Mouse (Mus musculus) heart, adult 2 months (tissue): Measurements from ENCODE around the gene Dcbld2. TPM values are rescaled to one million over a fixed set of nuclear protein-coding genes. Genes with fewer than 3 reads are reported as not detected.

ENCODE experiments used
- DNase-seq, 2 experiments: peaks; one replicate each; pipeline ENCODE4 v3.0.0; 2021
- H3K27ac ChIP-seq: fragments of 200-600 bp; 2 replicates; pipeline ENCODE4 v1.8.1; 2022
- H3K27me3 ChIP-seq: fragments of 200-500 bp; 2 replicates; pipeline ENCODE4 v1.6.1; 2012; ENCODE audit warnings: mild to moderate bottlenecking, low read length, inconsistent platforms, mixed read lengths; ENCODE audit not compliant: control insufficient read depth, insufficient read depth
- H3K36me3 ChIP-seq: fragments of 200-500 bp; 2 replicates; pipeline ENCODE4 v1.6.1; 2012; ENCODE audit warnings: low read length, inconsistent platforms; ENCODE audit not compliant: control insufficient read depth, insufficient read depth
- H3K4me1 ChIP-seq: fragments of 200-500 bp; 2 replicates; pipeline ENCODE4 v1.6.1; 2011; ENCODE audit warnings: low read length; ENCODE audit not compliant: control insufficient read depth, insufficient read depth
- H3K4me3 ChIP-seq: fragments of 200-600 bp; 2 replicates; pipeline ENCODE4 v1.8.1; 2022
- H3K79me2 ChIP-seq: fragments of 200-500 bp; replicated peaks from 2 replicates; pipeline ENCODE4 v1.6.1; 2012; ENCODE audit warnings: mild to moderate bottlenecking, inconsistent platforms, low read length, moderate library complexity, mixed read lengths; ENCODE audit not compliant: control insufficient read depth, insufficient read depth
- H3K9ac ChIP-seq: fragments of 200-500 bp; 2 replicates; pipeline ENCODE4 v1.6.1; 2012; ENCODE audit warnings: low read depth, mild to moderate bottlenecking, control low read depth, inconsistent platforms, low read length, mixed read lengths
- CTCF ChIP-seq: fragments of 200-600 bp; IDR thresholded peaks from 2 replicates; pipeline ENCODE4 v1.8.1; 2022; ENCODE audit warnings: antibody characterized with exemption, mild to moderate bottlenecking, moderate library complexity
- EP300 ChIP-seq: fragments of 200-500 bp; IDR thresholded peaks from 2 replicates; pipeline ENCODE4 v1.6.1; 2011; ENCODE audit warnings: low read depth, low read length, control low read depth; ENCODE audit not compliant: insufficient read depth
- POLR2A ChIP-seq: fragments of 200-500 bp; IDR thresholded peaks from 2 replicates; pipeline ENCODE4 v1.6.1; 2011; ENCODE audit warnings: mild to moderate bottlenecking, low read depth, low read length, control low read depth; ENCODE audit not compliant: insufficient read depth
- WGBS: fragments of 180-500 bp; shearing (Covaris S2); methylation state at CpG from one replicate; pipeline ENCODE4 v1.1.7; 2018; 5-methylcytosine and 5-hydroxymethylcytosine counted together
- intact Hi-C: fragments of 180-260 bp; cut with DNase I; formaldehyde crosslinking; loops from one replicate; pipeline ENCODE4 v1.15.1; 2025
- polyA plus RNA-seq: library from polyadenylated mRNA; depleted of rRNA; stranded (reverse); fragments of >200 nt; gene quantifications from 2 replicates; pipeline ENCODE4 v1.2.3, GENCODE M21; 2012
- total RNA-seq, 2 experiments: library from RNA; stranded (reverse); gene quantifications; 2 replicates each; pipeline ENCODE4 v1.2.3; 2021

Gene Dcbld2
- total and polyA plus RNA-seq, 3 experiments: 9.0 to 16.8 (median 14.0) TPM

DNA sequence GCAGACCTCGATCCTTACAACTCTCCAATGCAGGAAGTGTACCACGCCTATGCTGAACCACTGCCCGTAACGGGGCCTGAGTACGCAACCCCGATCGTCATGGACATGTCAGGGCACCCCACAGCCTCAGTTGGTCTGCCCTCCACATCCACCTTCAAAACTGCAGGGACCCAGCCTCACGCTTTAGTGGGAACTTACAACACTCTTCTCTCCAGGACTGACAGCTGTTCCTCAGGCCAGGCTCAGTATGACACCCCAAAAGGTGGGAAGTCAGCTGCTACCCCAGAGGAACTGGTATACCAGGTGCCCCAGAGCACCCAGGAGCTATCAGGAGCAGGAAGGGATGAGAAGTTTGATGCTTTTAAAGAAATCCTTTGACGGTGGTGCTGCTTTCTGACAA, 57.2 kb downstream of the Dcbld2 start:
- H3K4me1 ChIP-seq: no peaks in the 10 kb centered on the region; the same call in 1 of the 2 replicates
- no peak overlapping the region for H3K4me3 ChIP-seq
- no peaks in the 10 kb centered on the region for H3K79me2 ChIP-seq
- H3K36me3 ChIP-seq: no peaks in the 10 kb centered on the region; the same call in 1 of the 2 replicates
- intact Hi-C loops: no loop called here
- WGBS: 68% methylated on average over 9 of the region's 9 CpGs
- no peak overlapping the region for H3K27ac ChIP-seq
- H3K9ac ChIP-seq: no peak overlapping the region
- DNase-seq: no peak
- H3K27me3 ChIP-seq: no peaks in the 10 kb centered on the region
- TF ChIP-seq EP300 (no peak), POLR2A (no peak), CTCF (no peak)

DNA sequence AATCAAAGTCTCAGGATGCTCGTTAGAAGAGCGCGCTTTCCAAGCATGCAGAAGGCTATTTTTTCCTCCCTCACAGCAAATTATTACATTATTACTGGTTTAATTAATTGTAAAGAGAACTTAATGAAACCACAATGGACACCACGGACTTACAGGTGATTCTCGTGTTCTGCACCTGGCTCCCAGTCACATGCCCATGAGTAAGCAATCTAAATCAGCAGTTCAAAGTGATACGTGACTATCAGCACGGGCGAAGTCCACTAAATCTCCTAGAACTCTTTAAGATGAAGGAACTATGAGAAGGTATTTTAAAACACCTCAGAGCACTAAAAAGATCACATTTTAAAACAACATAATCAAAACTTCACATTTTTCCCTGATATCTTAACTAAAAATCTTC, 61.8 kb downstream of the Dcbld2 start:
- no peak overlapping the region for H3K4me3 ChIP-seq
- no peaks in the 10 kb centered on the region for H3K27me3 ChIP-seq
- no peak for DNase-seq
- H3K27ac ChIP-seq: no peak overlapping the region
- H3K4me1 ChIP-seq: peaks cover 1% of the 10 kb centered on the region; the same call in 1 of the 2 replicates
- intact Hi-C loops: no loop called here
- TF ChIP-seq POLR2A: no peak
- TF ChIP-seq EP300: no peak
- TF ChIP-seq CTCF: no peak
- no peak overlapping the region for H3K9ac ChIP-seq
- no peaks in the 10 kb centered on the region for H3K79me2 ChIP-seq
- peaks cover 23% of the 10 kb centered on the region for H3K36me3 ChIP-seq
- WGBS: 90% methylated on average over 8 of the region's 8 CpGs

DNA sequence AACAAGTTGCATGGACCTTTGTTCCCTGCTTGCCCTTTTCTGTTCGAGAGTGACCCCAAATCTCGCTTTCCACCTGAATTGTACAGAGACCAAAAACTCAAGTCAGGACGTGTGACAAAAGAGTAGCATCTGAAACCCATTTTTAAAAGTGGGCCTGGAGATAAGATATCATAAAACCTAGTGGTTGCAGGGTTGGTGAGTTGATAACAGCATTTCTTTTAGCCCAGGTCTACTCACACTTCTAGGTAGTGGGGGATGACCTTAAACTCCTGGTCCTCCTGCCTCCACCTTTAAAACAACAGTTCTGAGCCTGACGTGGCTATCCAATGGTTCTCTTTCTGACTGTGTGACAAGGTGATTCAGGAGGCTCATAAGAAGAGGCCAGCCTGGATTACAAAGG, 62.6 kb downstream of the Dcbld2 start:
- DNase-seq: no peak
- Histone ChIP-seq H3K4me3 (no peak overlapping the region), H3K27me3 (no peaks in the 10 kb centered on the region), H3K36me3 (peaks cover 29% of the 10 kb centered on the region), H3K79me2 (no peaks in the 10 kb centered on the region), H3K9ac (no peak overlapping the region), H3K4me1 (peaks cover 2% of the 10 kb centered on the region; the same call in 1 of the 2 replicates), H3K27ac (no peak overlapping the region; the same call in 1 of the 2 replicates)
- intact Hi-C loops: no loop called here
- TF ChIP-seq CTCF (no peak), EP300 (no peak), POLR2A (no peak)
- 82% methylated on average over 4 of the region's 4 CpGs for WGBS

DNA sequence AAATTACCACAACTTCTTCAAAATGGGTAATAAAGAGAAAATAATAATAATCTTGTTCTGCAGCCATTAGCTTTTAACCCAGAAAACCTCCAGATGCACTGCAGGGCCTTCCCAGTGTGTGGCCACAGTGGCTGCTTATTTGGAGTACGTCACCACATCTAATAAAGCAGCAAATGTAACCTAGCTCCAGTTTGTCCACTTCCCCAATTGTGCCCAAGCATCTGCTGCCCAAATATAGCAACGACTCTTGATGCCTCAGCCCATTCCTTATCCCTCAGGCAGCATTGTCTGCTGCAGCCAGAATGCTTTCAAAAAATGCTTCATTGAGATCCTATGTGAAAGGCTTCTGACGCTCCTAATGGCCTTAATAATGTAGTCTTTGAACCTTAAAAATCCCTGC, 66.6 kb downstream of the Dcbld2 start:
- 70% methylated on average over 3 of the region's 3 CpGs for WGBS
- H3K27me3 ChIP-seq: no peaks in the 10 kb centered on the region
- no peaks in the 10 kb centered on the region for H3K79me2 ChIP-seq
- TF ChIP-seq EP300: no peak
- no peak for TF ChIP-seq CTCF
- TF ChIP-seq POLR2A: no peak
- H3K36me3 ChIP-seq: peaks cover 41% of the 10 kb centered on the region
- no peak for DNase-seq
- peaks cover 9% of the 10 kb centered on the region for H3K4me1 ChIP-seq
- H3K27ac ChIP-seq: no peak overlapping the region
- no peak overlapping the region for H3K9ac ChIP-seq
- intact Hi-C loops: no loop called here
- H3K4me3 ChIP-seq: no peak overlapping the region

DNA sequence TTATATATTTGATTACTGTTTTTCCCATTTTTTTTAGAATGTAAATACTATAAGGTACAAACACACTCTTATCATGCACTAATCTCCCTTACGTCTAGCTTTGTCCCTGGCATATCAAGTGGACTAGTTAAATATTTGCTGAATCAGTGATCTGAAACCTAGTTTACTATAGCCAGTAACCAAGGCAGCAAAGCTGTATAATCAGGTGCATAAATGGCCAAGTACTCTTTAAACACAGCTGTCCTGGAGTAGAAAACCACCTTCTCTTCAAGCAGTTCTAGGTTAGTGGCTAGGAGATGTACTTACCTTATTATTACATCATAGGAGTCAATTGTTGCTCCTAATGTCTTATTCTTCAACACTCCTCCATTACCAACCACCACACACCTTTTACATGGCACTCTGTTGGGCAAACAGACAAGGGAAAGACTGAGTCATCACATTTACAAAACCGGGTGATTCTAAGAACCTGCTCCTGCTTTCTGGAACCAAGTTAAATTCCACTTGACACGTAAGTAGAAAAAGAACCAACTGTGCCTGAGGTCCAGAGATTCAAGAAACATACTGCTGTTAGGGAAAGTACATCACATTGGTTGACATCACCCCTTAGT, 67.4 kb downstream of the Dcbld2 start:
- Histone ChIP-seq H3K27ac (peak overlapping the region; percentile 70), H3K27me3 (no peaks in the 10 kb centered on the region), H3K4me1 (peaks cover 9% of the 10 kb centered on the region), H3K36me3 (peaks cover 48% of the 10 kb centered on the region), H3K79me2 (no peaks in the 10 kb centered on the region), H3K9ac (no peak overlapping the region), H3K4me3 (no peak overlapping the region)
- 70% methylated on average over 3 of the region's 3 CpGs for WGBS
- DNase-seq: no peak
- TF ChIP-seq POLR2A: no peak
- TF ChIP-seq EP300: no peak
- TF ChIP-seq CTCF: no peak
- intact Hi-C loops: loop anchor here (2.0 kb wide), 2 partner anchors 21 to 37 kb away; no protein-coding TSS in a partner anchor

DNA sequence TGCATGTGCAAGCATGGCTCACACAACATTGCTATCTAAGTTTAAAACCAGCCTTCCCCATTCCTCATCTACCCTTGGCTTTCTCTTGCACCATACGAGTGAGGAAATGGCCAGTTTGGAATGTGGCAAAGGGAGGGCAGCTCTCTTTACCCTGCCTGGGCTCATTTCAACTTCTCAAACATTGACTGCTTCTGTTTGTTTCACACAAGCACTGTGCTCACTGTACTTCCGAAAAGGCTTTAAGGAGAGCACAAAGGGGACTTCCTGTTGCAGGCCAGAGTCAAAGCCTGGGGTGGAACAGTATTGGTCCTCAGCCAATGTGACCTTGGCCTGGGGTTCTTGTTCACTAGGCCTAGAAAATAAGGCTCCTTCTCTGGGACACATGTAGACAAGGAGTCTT, 68.1 kb downstream of the Dcbld2 start:
- H3K4me1 ChIP-seq: peaks cover 12% of the 10 kb centered on the region
- H3K36me3 ChIP-seq: peaks cover 47% of the 10 kb centered on the region
- intact Hi-C loops: loop anchor here (2.0 kb wide), 2 partner anchors 20 to 36 kb away; no protein-coding TSS in a partner anchor
- H3K27me3 ChIP-seq: no peaks in the 10 kb centered on the region
- DNase-seq: peak; percentile 58 to 71
- no peaks in the 10 kb centered on the region for H3K79me2 ChIP-seq
- peak overlapping the region; percentile 70 for H3K27ac ChIP-seq
- H3K9ac ChIP-seq: peak overlapping the region; percentile 49; the same call in 1 of the 2 replicates
- 25% methylated on average over 2 of the region's 2 CpGs for WGBS
- peak; percentile 60; the same call in 1 of the 2 replicates for TF ChIP-seq EP300
- TF ChIP-seq POLR2A: no peak
- no peak overlapping the region for H3K4me3 ChIP-seq
